Mouse (Mus musculus) MEL (cell line): Measurements from ENCODE around the gene Fth1.

Source experiments
- CTCF ChIP-seq, 3 experiments: IDR thresholded peaks in 2 of 3; conservative IDR thresholded peaks in 1 of 3; 2 replicates each; pipeline ENCODE4 v1.5.1; 2011 to 2012; ENCODE audit warnings: low read length in 3 of 3, low read depth in 2 of 3, mild to moderate bottlenecking in 2 of 3, improper control_type of control experiment in 1 of 3, inconsistent platforms in 1 of 3, mixed read lengths in 1 of 3, moderate library complexity in 1 of 3; ENCODE audit not compliant: control insufficient read depth in 1 of 3, insufficient read depth in 1 of 3, poor library complexity in 1 of 3, severe bottlenecking in 1 of 3
- EP300 ChIP-seq, 2 experiments: IDR thresholded peaks; 2 replicates each; pipeline ENCODE4 v1.6.1; 2011; ENCODE audit warnings: improper control_type of control experiment in 2 of 2, low read length in 2 of 2, low read depth in 1 of 2, mild to moderate bottlenecking in 1 of 2
- ETS1 ChIP-seq: IDR thresholded peaks from 2 replicates; pipeline ENCODE4 v1.6.1; 2012; ENCODE audit warnings: low read depth, mild to moderate bottlenecking, inconsistent platforms, low read length, improper control_type of control experiment, moderate library complexity
- MYC ChIP-seq: IDR thresholded peaks from 2 replicates; pipeline ENCODE4 v1.6.1; 2011; ENCODE audit warnings: low read depth, mild to moderate bottlenecking, low read length, improper control_type of control experiment, moderate library complexity
- POLR2A ChIP-seq, 2 experiments: IDR thresholded peaks; 2 replicates each; pipeline ENCODE4 v1.6.1; 2011 to 2012; ENCODE audit warnings: low read length in 2 of 2, mild to moderate bottlenecking in 2 of 2, control low read depth in 1 of 2, improper control_type of control experiment in 1 of 2, low read depth in 1 of 2, moderate library complexity in 1 of 2; ENCODE audit not compliant: control insufficient read depth in 1 of 2, insufficient read depth in 1 of 2, poor library complexity in 1 of 2
- TCF12 ChIP-seq: IDR thresholded peaks from 2 replicates; pipeline ENCODE4 v1.6.1; 2014; ENCODE audit warnings: low read depth, mild to moderate bottlenecking, inconsistent platforms, low read length, improper control_type of control experiment, moderate library complexity

DNA sequence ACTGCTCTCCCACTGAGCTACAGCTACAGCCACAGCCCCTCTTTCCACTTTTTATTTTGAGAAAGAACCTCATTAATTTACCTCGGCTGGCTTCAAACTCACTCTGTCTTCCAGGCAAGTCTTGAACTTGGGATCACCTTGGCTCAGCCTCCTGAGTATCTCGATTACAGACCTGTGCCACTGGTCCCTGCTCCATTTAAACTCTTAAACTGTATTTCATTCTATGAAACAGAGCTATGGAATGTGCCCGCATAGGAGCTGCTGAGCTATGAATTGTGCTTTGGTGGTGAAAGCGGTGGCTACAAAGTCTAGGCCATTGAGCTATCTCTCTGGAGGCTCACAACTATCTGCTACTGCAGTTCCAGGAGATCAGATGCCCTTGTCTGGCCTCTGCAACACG is 22.4 kb upstream of the Fth1 start:
- TF ChIP-seq POLR2A (IDR thresholded peaks at IDR 0.05; ENCODE audit: control insufficient read depth in 1 of 2, insufficient read depth in 1 of 2, low read depth in 1 of 2, low read length in 2 of 2, poor library complexity in 1 of 2): no peak
- no peak for TF ChIP-seq CTCF (IDR thresholded peaks at IDR 0.05 in 2 of 3, conservative IDR thresholded peaks at IDR 0.05 in 1 of 3; ENCODE audit: control insufficient read depth in 1 of 3, insufficient read depth in 1 of 3, low read depth in 2 of 3, low read length in 3 of 3, poor library complexity in 1 of 3, severe bottlenecking in 1 of 3)
- no peak for TF ChIP-seq TCF12
- no peak for TF ChIP-seq MYC
- TF ChIP-seq EP300 (IDR thresholded peaks at IDR 0.05; ENCODE audit: low read depth in 1 of 2, low read length in 2 of 2): no peak; a peak in 1 of 4 replicates
- no peak for TF ChIP-seq ETS1
